Mouse (Mus musculus) limb, embryonic 14.5 days (tissue): ENCODE measurements around the gene Mtmr3. TPM values are rescaled to one million over a fixed set of nuclear protein-coding genes. Genes with fewer than 3 reads are reported as not detected.

Experiments
- ATAC-seq: fragments of 200-750 bp; cut with Nextera tagmentation; 2 replicates; pipeline ENCODE4 v1.8.0; 2017; ENCODE audit warnings: low read depth, moderate number of reproducible peaks, moderate TSS enrichment; ENCODE audit not compliant: low FRiP score
- DNase-seq: peaks from one replicate; pipeline ENCODE4 v3.0.0-alpha.2; 2015; ENCODE audit warnings: low spot score
- H3K27ac ChIP-seq: fragments of 300-500 bp; sonication (generic); replicated peaks from 2 replicates; pipeline ENCODE4 v1.5.1; 2014; ENCODE audit warnings: low read depth, mild to moderate bottlenecking, low read length, moderate library complexity, mixed read lengths
- H3K27me3 ChIP-seq: fragments of 300-500 bp; sonication (generic); 2 replicates; pipeline ENCODE4 v1.6.1; 2014; ENCODE audit warnings: low read length, mixed read lengths; ENCODE audit not compliant: control insufficient read depth, insufficient read depth
- H3K36me3 ChIP-seq: fragments of 300-500 bp; sonication (generic); 2 replicates; pipeline ENCODE4 v1.6.1; 2014; ENCODE audit warnings: mild to moderate bottlenecking, low read length, moderate library complexity, mixed read lengths; ENCODE audit not compliant: control insufficient read depth, insufficient read depth
- H3K4me1 ChIP-seq: fragments of 300-500 bp; sonication (generic); 2 replicates; pipeline ENCODE4 v1.6.1; 2014; ENCODE audit warnings: antibody characterized with exemption, low read length, mixed read lengths; ENCODE audit not compliant: control insufficient read depth, insufficient read depth
- H3K4me2 ChIP-seq: fragments of 300-500 bp; sonication (generic); replicated peaks from 2 replicates; pipeline ENCODE4 v1.6.1; 2014; ENCODE audit warnings: low read depth, mild to moderate bottlenecking, low read length, moderate library complexity; ENCODE audit not compliant: severe bottlenecking
- H3K4me3 ChIP-seq: fragments of 300-500 bp; sonication (generic); replicated peaks from 2 replicates; pipeline ENCODE4 v1.5.1; 2014; ENCODE audit warnings: low read length
- H3K9ac ChIP-seq: fragments of 300-500 bp; sonication (generic); 2 replicates; pipeline ENCODE4 v1.6.1; 2014; ENCODE audit warnings: mild to moderate bottlenecking, low read depth, low read length, moderate library complexity; ENCODE audit not compliant: severe bottlenecking
- H3K9me3 ChIP-seq: fragments of 300-500 bp; sonication (generic); 2 replicates; pipeline ENCODE4 v1.6.1; 2016; ENCODE audit warnings: low read length; ENCODE audit not compliant: control insufficient read depth
- POLR2A ChIP-seq: fragments of 200-500 bp; IDR thresholded peaks from 2 replicates; pipeline ENCODE4 v1.8.0; 2012; ENCODE audit warnings: inconsistent platforms, mild to moderate bottlenecking, moderate library complexity, borderline replicate concordance; ENCODE audit not compliant: insufficient read depth, insufficient read length; ENCODE audit errors: extremely low read depth
- WGBS: fragments of 180-500 bp; shearing (Covaris S2); extraction: QIAGEN DNeasy Blood & Tissue Kit; methylation state at CpG from one replicate; pipeline ENCODE4 v1.1.7; 2014; 5-methylcytosine and 5-hydroxymethylcytosine counted together
- polyA plus RNA-seq, 2 experiments: library from polyadenylated mRNA; depleted of rRNA in 1 of 2; stranded (reverse) in 1 of 2; unstranded in 1 of 2; fragments of >200 nt; fragmentation: Nextera tagmentation in 1 of 2; extraction: Ambion mirVana in 1 of 2; gene quantifications; 2 replicates each; pipeline versions ENCODE4 v1.2.1 to v1.2.3; 2012 to 2014

The Mtmr3 gene
- polyA plus RNA-seq, 2 experiments, result 29.4 to 33.9 TPM

DNA sequence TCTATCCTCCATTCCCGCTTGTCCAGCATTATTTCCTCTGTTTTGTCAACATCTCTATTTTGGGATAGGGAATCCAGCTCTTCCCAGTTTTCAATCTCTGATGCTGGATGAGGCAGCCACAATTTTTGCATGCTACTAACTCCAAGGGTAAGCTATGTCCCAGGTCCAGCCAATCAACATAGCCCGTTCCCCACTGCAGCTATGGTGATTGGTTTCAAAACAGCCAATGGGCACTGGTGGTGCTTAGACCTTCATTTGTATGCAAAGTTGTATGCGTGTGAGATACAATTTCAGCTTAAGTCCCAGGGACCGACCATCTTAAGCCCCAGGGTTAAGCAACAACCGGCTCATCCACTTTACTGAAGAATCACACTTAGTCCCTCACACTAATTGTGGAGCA is 28.3 kb upstream of the Mtmr3 start:
- Histone ChIP-seq H3K4me2 (no peak overlapping the region), H3K27ac (no peak overlapping the region), H3K9ac (no peak overlapping the region), H3K27me3 (no peaks in the 10 kb centered on the region), H3K4me3 (no peak overlapping the region), H3K36me3 (no peaks in the 10 kb centered on the region), H3K4me1 (no peaks in the 10 kb centered on the region; the same call in 1 of the 2 replicates), H3K9me3 (no peaks in the 10 kb centered on the region)
- no peak for ATAC-seq
- no peak for DNase-seq
- WGBS, result 58% methylated on average over 5 of the region's 5 CpGs
- TF ChIP-seq POLR2A, result no peak

DNA sequence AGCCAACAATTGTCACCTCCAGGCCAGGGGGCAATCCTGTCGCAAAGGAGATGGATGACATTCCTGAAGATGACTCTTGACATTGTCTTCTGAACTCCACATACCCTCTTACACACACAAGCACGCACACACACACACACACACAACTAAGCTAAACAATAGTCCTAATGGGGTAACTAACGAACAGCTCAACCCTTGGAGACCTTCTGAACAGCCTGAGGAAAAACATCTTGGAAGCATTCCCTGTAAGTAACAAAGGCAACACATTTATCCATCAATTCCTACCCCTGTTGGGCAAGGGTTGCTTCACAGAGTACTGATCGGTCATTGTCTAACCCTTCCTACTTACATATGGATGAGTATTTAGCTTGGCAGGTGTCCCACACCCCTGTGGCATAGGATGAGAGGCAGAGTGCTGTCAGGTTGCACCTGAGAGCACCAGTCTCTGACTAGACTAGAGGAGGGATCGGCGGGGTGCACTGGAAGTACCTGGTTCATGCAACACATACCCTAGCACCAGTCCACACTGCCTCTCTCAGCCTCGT is 27.9 kb upstream of the Mtmr3 start:
- H3K36me3 ChIP-seq, result no peaks in the 10 kb centered on the region
- H3K4me2 ChIP-seq, result no peak overlapping the region
- H3K9ac ChIP-seq, result no peak overlapping the region
- TF ChIP-seq POLR2A, result no peak
- no peaks in the 10 kb centered on the region; the same call in 1 of the 2 replicates for H3K4me1 ChIP-seq
- WGBS, result 75% methylated on average over 7 of the region's 7 CpGs
- no peaks in the 10 kb centered on the region for H3K27me3 ChIP-seq
- no peak overlapping the region for H3K4me3 ChIP-seq
- no peak for ATAC-seq
- DNase-seq, result no peak
- H3K9me3 ChIP-seq, result no peaks in the 10 kb centered on the region
- no peak overlapping the region for H3K27ac ChIP-seq

GRCm38 (mm10) chr11:4621866-4622265 is 27.2 kb upstream of the Mtmr3 start:
- no peak for TF ChIP-seq POLR2A
- WGBS, result 72% methylated on average over 4 of the region's 4 CpGs
- DNase-seq, result no peak
- Histone ChIP-seq H3K4me2 (no peak overlapping the region), H3K27ac (no peak overlapping the region), H3K9me3 (no peaks in the 10 kb centered on the region), H3K4me3 (no peak overlapping the region), H3K27me3 (no peaks in the 10 kb centered on the region), H3K36me3 (no peaks in the 10 kb centered on the region), H3K9ac (no peak overlapping the region), H3K4me1 (no peaks in the 10 kb centered on the region; the same call in 1 of the 2 replicates)
- no peak for ATAC-seq

DNA sequence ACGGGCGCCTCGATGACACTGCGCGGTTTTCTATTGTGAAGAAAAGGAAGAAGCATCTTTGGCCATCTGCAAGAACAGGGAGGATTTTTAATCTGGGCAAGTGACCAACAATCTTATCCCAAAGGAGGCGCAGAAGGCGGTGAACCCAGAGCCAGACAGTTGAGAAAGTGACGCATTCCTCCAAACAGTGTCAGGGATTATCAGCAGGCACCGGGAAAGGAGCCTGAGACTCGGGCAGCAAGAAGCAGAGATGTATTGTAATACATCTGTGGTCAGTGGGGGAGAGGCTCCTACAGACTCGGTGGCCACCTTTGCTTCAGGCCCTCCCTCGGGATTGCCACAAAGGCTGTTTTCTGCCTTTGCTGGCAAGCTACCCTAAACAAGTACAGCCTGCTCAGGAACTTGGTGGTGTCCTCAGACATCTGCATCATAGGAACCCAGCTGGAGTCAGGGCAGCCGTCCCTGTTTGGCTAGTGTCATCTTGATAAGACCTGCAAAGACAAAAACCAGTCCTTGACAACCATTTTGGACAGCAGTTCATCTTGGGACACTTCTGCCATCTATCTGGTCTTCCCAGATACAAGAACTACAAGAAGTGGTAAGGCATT is 25.9 kb upstream of the Mtmr3 start:
- no peaks in the 10 kb centered on the region for H3K36me3 ChIP-seq
- H3K27ac ChIP-seq, result no peak overlapping the region
- no peaks in the 10 kb centered on the region; the same call in 1 of the 2 replicates for H3K4me1 ChIP-seq
- WGBS, result 64% methylated on average over 13 of the region's 13 CpGs
- H3K27me3 ChIP-seq, result no peaks in the 10 kb centered on the region
- no peak for ATAC-seq
- H3K4me2 ChIP-seq, result no peak overlapping the region
- H3K9me3 ChIP-seq, result no peaks in the 10 kb centered on the region
- H3K9ac ChIP-seq, result no peak overlapping the region
- DNase-seq, result no peak
- no peak for TF ChIP-seq POLR2A
- no peak overlapping the region for H3K4me3 ChIP-seq

GRCm38 (mm10) chr11:4620017-4620485 is 25.4 kb upstream of the Mtmr3 start, which contains the start of gene Gm11032:
Gene Gm11032, plus strand, starts transcription at chr11:4620067.
- no peak within 1 kb of the TSS for H3K27ac ChIP-seq
- H3K36me3 ChIP-seq, result no peaks in the 10 kb centered on the region
- H3K9me3 ChIP-seq, result no peaks in the 10 kb centered on the region
- DNase-seq (no peak), ATAC-seq (no peak)
- no peak within 1 kb of the TSS for H3K9ac ChIP-seq
- 70% methylated on average over 16 of the region's 16 CpGs for WGBS
- no peak for TF ChIP-seq POLR2A
- H3K4me2 ChIP-seq, result no peak within 1 kb of the TSS
- H3K4me1 ChIP-seq, result no peaks in the 10 kb centered on the region; the same call in 1 of the 2 replicates
- no peak within 1 kb of the TSS for H3K4me3 ChIP-seq
- no peaks in the 10 kb centered on the region for H3K27me3 ChIP-seq
